Mouse (Mus musculus) hematopoietic stem cell, adult 5-6 weeks (primary cell): ENCODE results near the gene Slc24a2. TPM values are rescaled to one million over a fixed set of nuclear protein-coding genes. Genes with fewer than 3 reads are reported as not detected.

Source experiments
- ATAC-seq, 2 experiments: fragments of 125-278 bp in 1 of 2; replicated peaks in 1 of 2; 2 replicates each; pipeline ENCODE4 v1.8.0; 2016 to 2017; ENCODE audit warnings: inconsistent platforms in 2 of 2, mild to moderate bottlenecking in 2 of 2, moderate number of reproducible peaks in 2 of 2, low read depth in 1 of 2, moderate TSS enrichment in 1 of 2; ENCODE audit not compliant: low FRiP score in 2 of 2, poor library complexity in 2 of 2, severe bottlenecking in 2 of 2, insufficient read depth in 1 of 2, low TSS enrichment in 1 of 2
- total RNA-seq: library from RNA; stranded (forward); fragments of 172-1452, 232-1000 nt; gene quantifications from 2 replicates; pipeline ENCODE4 v1.2.3, GENCODE M21; 2017

Slc24a2 gene
- total RNA-seq, 1 experiment from 2014 or later: 0.10 TPM

DNA sequence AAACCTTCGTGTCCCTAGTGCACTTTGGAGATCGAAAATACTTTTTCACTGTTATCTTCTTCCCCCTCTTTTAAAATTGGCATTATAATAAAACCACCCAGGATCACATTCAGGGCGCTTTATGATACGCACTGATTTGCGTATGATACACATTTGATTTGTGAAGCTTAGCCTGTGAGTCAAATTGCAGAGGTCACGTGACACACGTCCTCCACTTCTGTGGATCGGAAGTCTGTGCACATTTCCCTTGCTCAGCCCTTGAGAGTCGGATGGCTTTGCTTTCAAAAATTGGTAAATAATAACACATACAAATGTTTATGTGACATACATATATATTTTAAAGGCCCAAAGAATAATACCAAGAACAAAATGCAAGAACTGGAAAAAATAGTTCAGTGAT, 294.1 kb downstream of the Slc24a2 start:
- no peak for ATAC-seq
